Mouse (Mus musculus) layer of hippocampus, adult 2 months (tissue): ENCODE results near the gene Lrig1. TPM values are rescaled to one million over a fixed set of nuclear protein-coding genes. Genes with fewer than 3 reads are reported as not detected.

Source experiments
- DNase-seq, 2 experiments: peaks; one replicate each; pipeline ENCODE4 v3.0.0; 2022; ENCODE audit warnings: low spot score in 2 of 2
- H3K27ac ChIP-seq: fragments of 200-600 bp; 2 replicates; pipeline ENCODE4 v1.8.1; 2022
- H3K4me3 ChIP-seq: fragments of 200-600 bp; 2 replicates; pipeline ENCODE4 v1.8.1; 2022; ENCODE audit warnings: mild to moderate bottlenecking
- CTCF ChIP-seq: fragments of 200-600 bp; conservative IDR thresholded peaks from 2 replicates; pipeline ENCODE4 v1.8.1; 2022; ENCODE audit warnings: antibody characterized with exemption, mild to moderate bottlenecking, moderate library complexity
- total RNA-seq, 2 experiments: library from RNA; stranded (reverse); gene quantifications; 2 replicates each; pipeline ENCODE4 v1.2.3; 2021

Lrig1 gene
- total RNA-seq, 2 experiments from 2014 or later: 26.2 to 27.4 TPM

DNA sequence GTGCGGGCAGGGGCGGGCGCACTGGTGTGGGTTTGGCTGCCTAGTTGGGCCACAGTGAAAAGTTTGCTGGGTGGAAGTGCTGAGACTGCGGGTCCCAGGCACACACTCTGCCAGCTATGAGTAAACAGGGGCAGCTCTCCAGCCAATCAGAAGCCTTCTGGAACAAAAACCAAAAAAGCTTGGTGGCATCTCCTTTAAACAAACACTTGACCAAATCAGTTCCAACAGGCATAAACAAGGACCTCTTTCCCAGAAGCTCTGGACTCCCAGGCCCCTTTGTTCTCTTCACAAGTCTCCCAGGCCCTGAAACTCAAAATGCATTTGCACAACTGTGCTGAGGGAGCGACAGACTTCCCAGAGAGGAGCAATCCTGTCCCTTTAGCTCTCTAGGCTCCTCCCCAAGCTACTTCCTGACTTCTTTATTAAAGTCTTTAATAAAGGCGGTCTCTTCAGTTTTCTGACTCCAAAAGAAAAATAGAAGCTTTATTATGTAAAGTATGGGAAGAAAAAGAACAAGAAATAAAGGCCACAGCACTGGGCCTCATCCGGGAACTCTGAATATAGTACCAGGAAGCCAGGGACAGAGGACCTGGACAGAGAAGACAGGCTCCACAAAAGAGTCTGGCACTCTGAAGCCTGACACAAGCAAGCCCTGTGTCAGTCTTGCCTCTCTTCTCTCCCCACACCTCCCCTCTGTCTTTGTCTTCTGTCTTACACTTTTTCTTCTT, 68.7 kb downstream of the Lrig1 start:
- peak overlapping the region; percentile 85 for H3K27ac ChIP-seq
- no peak for TF ChIP-seq CTCF
- DNase-seq: peak in 1 of 2 experiments; percentile 58
- H3K4me3 ChIP-seq: no peak overlapping the region

DNA sequence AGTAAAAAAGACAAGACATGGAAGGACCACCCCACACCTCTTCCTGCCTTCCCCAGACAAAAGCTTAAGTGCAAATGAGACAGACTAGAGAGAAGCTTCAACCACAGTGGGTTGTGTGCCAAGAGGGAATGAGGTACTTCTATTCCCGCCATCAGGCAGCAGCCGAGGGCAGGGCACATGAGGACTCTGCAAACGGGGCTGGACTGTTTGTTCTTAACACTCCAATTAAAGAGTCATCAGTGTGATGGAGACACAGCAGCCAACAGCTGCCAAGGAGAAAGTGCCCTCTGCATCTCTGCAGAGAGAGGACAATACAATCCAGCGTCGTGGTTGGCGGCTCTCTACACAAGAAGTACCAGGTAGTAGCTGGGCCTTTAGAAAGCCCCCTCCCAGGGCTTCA, 71.2 kb downstream of the Lrig1 start:
- Histone ChIP-seq H3K27ac (peak overlapping the region; percentile 40; the same call in 1 of the 2 replicates), H3K4me3 (no peak overlapping the region)
- no peak for TF ChIP-seq CTCF
- no peak for DNase-seq

DNA sequence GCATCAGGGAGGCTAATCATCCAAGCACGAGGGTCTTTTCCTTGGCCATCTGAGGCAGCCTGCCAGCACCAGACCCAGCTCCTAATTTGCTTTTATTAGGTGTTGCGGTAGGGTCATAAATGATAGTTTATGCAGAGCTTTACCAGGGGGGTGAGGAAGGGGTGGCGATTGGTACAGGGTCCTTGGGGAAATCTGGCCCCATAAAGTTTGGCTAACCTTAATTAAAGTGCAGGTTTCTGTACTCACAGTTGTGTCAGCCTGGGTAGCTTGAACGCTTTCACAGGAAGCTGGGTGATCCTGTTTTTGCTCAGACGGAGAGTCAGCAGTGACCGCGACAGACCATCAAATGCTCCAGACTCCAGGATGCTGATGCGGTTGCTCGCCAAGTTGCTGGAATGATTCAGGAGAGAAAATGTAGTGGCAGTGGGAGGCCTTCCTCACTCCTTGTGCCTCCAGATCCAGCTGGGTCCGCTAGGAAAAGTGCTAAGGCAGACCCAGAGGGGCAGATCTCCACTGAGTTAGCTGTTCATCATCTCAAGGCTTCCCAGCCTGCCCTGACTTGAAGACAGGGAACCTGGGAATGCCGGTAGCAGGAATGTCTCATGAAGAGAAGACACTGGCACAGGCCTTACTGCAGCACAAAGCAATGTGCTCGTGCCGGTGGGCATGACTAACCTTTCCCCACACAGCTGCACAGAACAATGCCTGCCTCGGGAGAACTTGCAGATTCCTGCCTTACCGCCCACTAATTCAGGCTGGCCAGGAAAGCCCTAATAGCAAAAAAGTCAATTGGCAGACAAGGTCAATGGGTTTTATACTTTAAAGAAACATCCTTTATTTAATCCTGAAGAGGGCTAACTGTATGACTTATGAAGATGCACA, 72.0 kb downstream of the Lrig1 start:
- DNase-seq: no peak
- Histone ChIP-seq H3K4me3 (no peak overlapping the region), H3K27ac (peak overlapping the region; percentile 40; the same call in 1 of the 2 replicates)
- TF ChIP-seq CTCF: no peak

DNA sequence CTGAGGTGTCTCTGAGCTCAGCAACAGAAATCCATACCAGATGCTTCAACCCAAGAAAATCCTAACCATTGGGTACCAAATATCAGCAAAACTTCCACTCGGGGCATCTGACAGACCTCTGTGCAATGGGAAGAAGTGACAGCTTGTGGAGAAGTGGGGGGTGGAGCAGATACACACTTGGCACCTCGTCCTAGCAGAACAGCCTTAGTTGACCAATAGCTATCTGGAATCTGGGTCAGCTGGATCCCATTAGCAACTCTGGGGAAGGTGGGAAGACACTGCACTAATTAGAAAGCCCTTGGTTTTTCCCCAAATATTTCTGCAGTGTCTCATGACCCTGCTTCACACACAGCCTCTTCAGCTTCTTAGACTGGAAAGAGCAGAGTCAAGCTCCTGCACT, 73.2 kb downstream of the Lrig1 start:
- TF ChIP-seq CTCF: no peak
- Histone ChIP-seq H3K4me3 (no peak overlapping the region), H3K27ac (peak overlapping the region; percentile 69)
- DNase-seq: no peak

DNA sequence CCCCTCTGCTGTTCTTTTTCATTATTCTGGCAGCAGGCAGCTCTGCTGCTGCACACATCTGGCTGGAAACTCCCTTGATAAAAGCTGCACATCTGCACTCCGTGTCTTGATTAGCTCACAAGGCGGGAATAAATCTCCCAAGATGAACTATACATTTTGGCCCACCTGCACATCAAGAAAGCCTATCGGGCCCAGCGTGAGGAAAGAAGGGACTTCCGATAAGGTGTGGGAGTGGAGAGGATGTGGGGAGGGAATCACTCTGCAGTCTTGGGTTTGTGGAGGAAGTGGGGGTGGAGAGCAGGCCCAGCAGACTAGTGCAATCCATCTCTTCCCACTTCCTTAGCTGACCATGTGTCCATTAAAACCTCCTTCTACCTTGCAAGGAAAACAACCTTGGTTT, 74.1 kb downstream of the Lrig1 start:
- Histone ChIP-seq H3K27ac (peak overlapping the region; percentile 69; the same call in 1 of the 2 replicates), H3K4me3 (no peak overlapping the region)
- no peak for TF ChIP-seq CTCF
- DNase-seq: no peak

DNA sequence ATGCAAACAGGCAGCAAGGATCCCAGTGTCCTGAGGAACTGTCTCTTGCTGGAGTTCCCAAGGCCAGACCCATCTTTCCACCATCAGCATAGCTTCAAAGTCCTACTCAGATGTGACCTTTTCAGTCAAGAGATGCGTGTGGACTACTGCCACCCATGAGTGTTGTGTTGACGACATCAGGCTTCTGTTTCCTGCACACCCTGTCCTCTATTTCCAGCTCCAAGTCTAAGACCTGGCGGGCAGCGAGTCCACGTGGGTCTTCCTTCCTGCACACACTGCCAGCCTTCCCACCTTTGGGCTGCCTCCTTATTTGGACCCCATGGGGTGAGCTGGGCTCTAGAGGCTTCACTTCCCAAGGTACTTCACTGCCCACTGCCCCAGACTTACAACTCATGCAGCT, 75.4 kb downstream of the Lrig1 start:
- no peak for TF ChIP-seq CTCF
- no peak overlapping the region for H3K27ac ChIP-seq
- no peak for DNase-seq
- H3K4me3 ChIP-seq: no peak overlapping the region

DNA sequence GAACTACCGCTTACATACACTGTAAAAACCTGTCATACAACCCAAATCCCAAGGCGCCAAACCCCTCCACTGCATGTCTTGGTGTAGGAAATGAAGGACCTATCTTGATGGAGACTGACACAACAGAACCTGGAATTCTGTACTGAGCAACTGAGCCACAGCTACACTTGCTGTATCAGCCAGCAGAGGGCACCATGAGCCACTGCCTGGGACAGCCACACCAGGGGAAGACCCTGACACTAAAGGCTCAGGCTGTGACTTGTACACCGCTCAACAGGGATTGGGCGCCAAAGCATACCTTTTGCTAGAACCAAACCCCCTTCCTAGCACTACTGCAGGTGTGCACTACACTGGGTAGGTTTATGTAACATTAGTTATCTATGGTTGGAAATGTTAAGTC, 77.0 kb downstream of the Lrig1 start:
- H3K4me3 ChIP-seq: no peak overlapping the region
- peak; percentile 59 to 70 for DNase-seq
- no peak overlapping the region for H3K27ac ChIP-seq
- peak; percentile 95 for TF ChIP-seq CTCF

DNA sequence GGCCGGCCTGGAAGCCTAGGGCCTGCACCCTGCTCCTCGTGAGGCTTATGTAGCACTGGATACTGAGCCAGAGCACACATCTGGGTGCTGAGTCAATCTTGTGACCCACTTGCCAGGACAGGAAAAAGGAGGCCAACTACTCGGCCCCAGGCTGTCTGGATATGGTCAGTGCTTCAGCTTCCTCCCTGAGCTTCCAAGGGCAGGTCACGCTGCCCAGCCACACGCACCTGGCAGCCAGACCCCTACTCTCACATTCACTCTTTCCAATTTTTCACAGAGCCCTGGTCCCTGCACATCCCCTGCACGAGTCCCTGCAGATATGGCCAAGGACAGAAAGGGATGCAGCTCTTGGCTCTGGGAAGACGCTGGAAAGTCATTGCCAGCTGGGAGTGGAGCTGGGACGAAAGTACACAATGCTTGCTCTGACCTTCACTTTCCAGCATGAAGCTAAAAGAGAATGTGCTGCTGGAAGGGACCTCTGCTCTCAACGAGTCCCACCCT, 79.1 kb downstream of the Lrig1 start:
- no peak overlapping the region for H3K4me3 ChIP-seq
- H3K27ac ChIP-seq: peak overlapping the region; percentile 25; the same call in 1 of the 2 replicates
- DNase-seq: no peak
- TF ChIP-seq CTCF: no peak

DNA sequence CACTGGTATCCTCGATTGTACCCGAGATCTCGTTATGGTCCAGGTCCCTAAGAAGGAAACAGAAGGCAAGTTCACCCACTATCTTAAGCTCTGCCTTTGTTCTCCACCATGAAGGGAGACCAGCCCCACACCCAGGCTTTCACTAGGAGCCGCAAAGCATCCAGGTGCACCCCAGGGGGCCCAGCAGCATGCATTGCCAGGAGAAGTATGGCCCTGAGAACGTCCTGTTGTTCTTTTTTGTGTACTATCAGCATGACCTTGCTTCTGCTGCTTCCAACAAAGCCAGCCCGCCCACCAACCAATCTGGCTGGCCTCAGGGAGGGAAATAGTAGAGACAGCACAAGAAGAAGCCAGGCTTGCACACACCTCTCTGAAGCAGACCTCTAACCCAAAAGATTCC, 79.7 kb downstream of the Lrig1 start:
- H3K27ac ChIP-seq: no peak overlapping the region
- no peak for DNase-seq
- H3K4me3 ChIP-seq: no peak overlapping the region
- TF ChIP-seq CTCF: no peak

DNA sequence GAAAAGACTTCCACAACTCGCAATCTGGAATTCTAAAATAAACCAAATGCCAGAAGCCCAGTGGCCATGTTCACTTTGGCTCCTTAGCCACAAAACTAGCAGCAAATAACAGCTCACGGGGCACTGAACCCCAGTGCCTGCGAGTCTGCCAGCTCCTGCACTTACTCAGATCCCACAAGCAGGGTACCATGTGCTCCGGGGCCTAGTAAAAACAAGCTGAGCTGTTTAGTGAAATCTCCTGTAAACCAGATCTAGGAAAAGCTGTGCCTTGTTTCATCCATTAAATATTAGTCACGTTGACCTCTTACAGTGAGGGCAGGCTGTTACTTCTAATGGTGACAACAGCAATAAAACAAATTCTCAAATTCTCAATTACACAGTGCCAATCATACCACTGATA, 81.3 kb downstream of the Lrig1 start:
- no peak overlapping the region for H3K4me3 ChIP-seq
- no peak for TF ChIP-seq CTCF
- peak overlapping the region; percentile 36; the same call in 1 of the 2 replicates for H3K27ac ChIP-seq
- no peak for DNase-seq

DNA sequence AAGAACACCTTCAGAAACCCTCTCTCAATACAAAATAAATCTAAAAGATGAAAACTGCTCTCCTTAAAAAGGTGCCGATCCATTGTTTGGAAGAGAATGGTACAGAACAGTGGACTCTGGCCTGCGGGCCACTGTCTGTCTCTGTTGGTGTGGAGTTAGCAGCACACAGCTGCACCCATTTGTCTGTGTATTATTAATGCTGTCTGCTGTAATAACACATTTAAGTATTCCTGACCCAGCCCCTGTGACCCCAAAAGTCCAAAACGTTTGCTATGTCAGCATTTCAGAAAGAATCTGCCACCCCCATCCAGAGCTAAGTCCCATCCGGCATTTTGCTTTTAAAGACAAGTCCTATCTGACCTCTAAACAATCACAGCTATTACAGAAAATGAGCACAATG, 84.0 kb downstream of the Lrig1 start:
- H3K4me3 ChIP-seq: no peak overlapping the region
- no peak for TF ChIP-seq CTCF
- H3K27ac ChIP-seq: no peak overlapping the region
- DNase-seq: no peak

DNA sequence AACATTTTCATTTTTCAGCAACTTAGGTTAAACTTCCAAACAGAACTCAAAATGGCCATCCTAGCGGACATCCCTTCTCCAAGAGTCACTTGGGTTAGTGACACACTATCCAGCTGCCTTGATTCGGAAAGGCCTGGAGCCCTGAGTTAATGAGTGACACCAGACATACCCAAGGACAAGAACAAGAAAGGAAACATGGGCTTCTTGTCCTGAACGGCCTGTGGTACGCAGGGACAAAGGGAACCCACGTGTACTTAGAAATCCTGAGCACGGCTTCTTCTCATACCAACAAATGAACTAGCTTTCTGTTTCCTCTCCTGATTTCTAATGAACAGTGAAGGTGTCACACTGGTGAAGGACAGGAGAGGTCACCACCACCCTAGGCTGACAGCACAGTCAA, 85.6 kb downstream of the Lrig1 start:
- Histone ChIP-seq H3K4me3 (no peak overlapping the region), H3K27ac (no peak overlapping the region)
- TF ChIP-seq CTCF: no peak
- no peak for DNase-seq

DNA sequence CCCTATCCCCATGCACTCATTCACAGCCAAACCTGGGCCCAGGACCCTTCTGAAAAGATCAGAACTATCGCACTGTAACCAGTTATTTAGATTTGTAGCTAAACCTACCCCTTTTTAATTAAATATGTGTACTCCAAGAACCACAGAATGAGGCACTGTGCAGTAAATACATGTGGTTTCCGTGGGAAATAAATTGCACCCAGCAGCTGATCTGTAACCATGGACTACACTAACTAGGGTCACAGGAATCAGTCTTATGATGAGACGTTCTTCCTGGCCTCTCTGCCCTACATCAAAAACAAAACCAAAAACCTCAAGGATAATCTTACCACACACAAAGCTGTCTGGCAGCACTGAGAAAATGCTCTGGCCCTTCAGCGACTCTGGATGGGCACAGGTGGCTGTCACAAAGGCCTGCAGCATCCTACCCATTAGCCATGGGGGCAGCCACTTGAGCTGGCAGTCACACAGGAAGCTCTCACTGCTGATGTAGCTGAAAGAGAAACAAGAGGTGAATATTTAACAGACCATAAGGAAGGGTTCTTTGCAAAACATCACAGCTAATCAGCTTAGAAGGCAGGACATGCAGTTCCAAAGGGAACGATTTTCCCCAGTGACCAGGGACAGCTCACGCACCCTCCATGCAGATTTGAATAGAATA, 86.6 kb downstream of the Lrig1 start:
- no peak overlapping the region for H3K4me3 ChIP-seq
- no peak for TF ChIP-seq CTCF
- no peak overlapping the region for H3K27ac ChIP-seq
- DNase-seq: no peak
